Mouse (Mus musculus) bone marrow, adult 2 months (tissue): Measurements from ENCODE around the gene Gm10354.
"Not testable (repeated sequence)": the region's sequence is repeated elsewhere in the genome, so short reads cannot be mapped to it uniquely, and the experiment has no call there.

Experiments used
- CTCF ChIP-seq: fragments of 200-500 bp; IDR thresholded peaks from 2 replicates; pipeline ENCODE4 v1.5.1; 2011; ENCODE audit warnings: low read length, control low read depth; ENCODE audit not compliant: control insufficient read depth, insufficient read depth
- POLR2A ChIP-seq: fragments of 200-500 bp; IDR thresholded peaks from 2 replicates; pipeline ENCODE4 v1.6.1; 2011; ENCODE audit warnings: low read depth, mild to moderate bottlenecking, control low read depth, low read length, borderline replicate concordance; ENCODE audit not compliant: control insufficient read depth

DNA sequence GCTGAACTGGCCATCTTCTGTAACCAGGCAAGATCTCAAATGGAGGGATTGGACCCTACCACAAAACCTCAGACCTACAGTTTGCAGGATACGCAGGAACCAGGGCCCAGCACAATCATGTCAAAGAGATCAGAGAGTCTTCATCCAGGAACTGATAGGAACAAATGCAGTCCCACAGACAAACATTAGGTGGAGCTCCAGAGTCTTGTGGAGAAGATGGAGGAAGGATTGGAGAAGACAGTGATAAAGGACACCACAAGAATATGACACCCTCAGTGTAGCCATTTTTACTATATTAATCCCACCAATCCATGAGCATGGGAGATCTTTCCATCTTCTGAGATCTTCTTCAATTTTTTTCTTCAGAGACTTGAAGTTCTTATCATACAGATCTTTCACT is 45.6 kb upstream of the Gm10354 start:
- not testable (repeated sequence) for TF ChIP-seq CTCF, POLR2A
